Mouse (Mus musculus) hindbrain, embryonic 14.5 days (tissue): ENCODE measurements around the gene Nfic. TPM values are rescaled to one million over a fixed set of nuclear protein-coding genes. Genes with fewer than 3 reads are reported as not detected.

Source experiments
- ATAC-seq: fragments of 200-750 bp; cut with Nextera tagmentation; 2 replicates; pipeline ENCODE4 v1.8.0; 2017; ENCODE audit warnings: moderate number of reproducible peaks, mild to moderate bottlenecking, moderate TSS enrichment, moderate library complexity; ENCODE audit not compliant: low FRiP score
- DNase-seq: peaks from one replicate; pipeline ENCODE4 v3.0.0-alpha.2; 2015; ENCODE audit warnings: low spot score
- H3K27ac ChIP-seq: fragments of 300-500 bp; sonication (generic); 2 replicates; pipeline ENCODE4 v1.5.1; 2014; ENCODE audit warnings: mild to moderate bottlenecking, moderate library complexity
- H3K27me3 ChIP-seq: fragments of 300-500 bp; sonication (generic); 2 replicates; pipeline ENCODE4 v1.6.1; 2014; ENCODE audit warnings: mild to moderate bottlenecking, low read length, mixed read lengths; ENCODE audit not compliant: control insufficient read depth, insufficient read depth
- H3K36me3 ChIP-seq: fragments of 300-500 bp; sonication (generic); replicated peaks from 2 replicates; pipeline ENCODE4 v1.6.1; 2014; ENCODE audit not compliant: control insufficient read depth, insufficient read depth
- H3K4me1 ChIP-seq: fragments of 300-500 bp; sonication (generic); replicated peaks from 2 replicates; pipeline ENCODE4 v1.6.1; 2014; ENCODE audit warnings: antibody characterized with exemption, low read length, mixed read lengths; ENCODE audit not compliant: control insufficient read depth, insufficient read depth
- H3K4me2 ChIP-seq: fragments of 300-500 bp; sonication (generic); replicated peaks from 2 replicates; pipeline ENCODE4 v1.6.1; 2014; ENCODE audit warnings: mild to moderate bottlenecking, moderate library complexity
- H3K4me3 ChIP-seq: fragments of 300-500 bp; sonication (generic); replicated peaks from 2 replicates; pipeline ENCODE4 v1.5.1; 2014; ENCODE audit warnings: mild to moderate bottlenecking, low read length
- H3K9ac ChIP-seq: fragments of 300-500 bp; sonication (generic); 2 replicates; pipeline ENCODE4 v1.6.1; 2014
- H3K9me3 ChIP-seq: fragments of 300-500 bp; sonication (generic); 2 replicates; pipeline ENCODE4 v1.6.1; 2016; ENCODE audit warnings: low read length; ENCODE audit not compliant: control insufficient read depth
- WGBS: fragments of 180-500 bp; shearing (Covaris S2); extraction: QIAGEN DNeasy Blood & Tissue Kit; methylation state at CpG from one replicate; pipeline ENCODE4 v1.1.7; 2014; 5-methylcytosine and 5-hydroxymethylcytosine counted together
- polyA plus RNA-seq: library from polyadenylated mRNA; unstranded; fragments of >200 nt; fragmentation: Nextera tagmentation; extraction: Ambion mirVana; gene quantifications from 2 replicates; pipeline ENCODE4 v1.2.1, GENCODE M21; 2014

Gene Nfic
- polyA plus RNA-seq, 1 experiment from 2014 or later, result 25.8 TPM

DNA sequence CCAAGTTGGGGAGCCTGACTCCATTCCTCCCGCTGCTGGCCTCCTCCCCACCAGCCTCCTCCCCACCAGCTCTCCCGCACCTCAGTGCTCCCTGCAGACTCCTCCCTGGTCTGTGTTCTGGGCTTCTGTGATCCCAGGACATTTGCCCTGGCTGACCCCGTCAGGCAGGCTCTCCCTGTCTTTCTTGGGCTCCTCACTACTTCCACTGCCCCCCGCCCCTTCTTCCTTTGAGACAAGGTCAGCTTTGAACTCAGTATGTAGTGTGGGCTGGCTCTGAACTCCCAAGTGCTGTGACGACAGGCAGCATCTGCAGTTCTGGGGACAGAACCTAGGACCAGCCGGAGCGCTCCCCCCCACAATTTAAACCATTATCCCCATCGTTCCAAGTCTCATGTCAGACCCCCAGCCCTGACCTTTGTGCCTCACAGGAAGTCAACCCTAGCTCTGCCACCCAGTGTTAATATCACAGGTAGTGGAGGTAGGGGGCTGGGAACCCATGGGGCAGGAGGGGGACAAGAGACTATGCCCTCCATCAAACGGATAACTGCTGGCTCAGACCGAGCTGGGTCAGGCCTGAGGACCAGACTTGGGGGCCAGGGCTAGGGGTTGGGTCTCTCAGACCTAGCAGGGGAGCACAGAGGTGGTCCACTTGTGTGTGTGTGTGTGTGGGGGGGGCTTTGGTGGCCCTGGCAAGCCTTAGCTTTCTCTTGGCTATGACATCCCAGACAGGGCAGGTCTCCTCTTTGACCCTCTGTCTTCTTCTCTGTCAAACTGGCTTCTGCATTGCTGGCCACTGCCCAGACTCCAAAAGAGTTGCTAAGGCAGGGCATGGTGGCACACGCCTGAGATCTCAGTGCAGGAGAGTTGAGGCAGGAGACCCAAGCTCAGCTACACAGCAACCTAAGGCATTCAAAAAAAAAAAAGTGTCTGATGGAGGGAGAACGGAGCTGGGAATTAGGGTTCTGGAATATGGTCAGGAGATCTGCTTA, 37.9 kb downstream of the Nfic start:
- Histone ChIP-seq H3K4me3 (peak overlapping the region; percentile 13; the same call in 1 of the 2 replicates), H3K9me3 (no peaks in the 10 kb centered on the region), H3K27ac (peak overlapping the region; percentile 55; the same call in 1 of the 2 replicates), H3K4me1 (peaks cover 28% of the 10 kb centered on the region), H3K9ac (no peak overlapping the region), H3K36me3 (peaks cover 12% of the 10 kb centered on the region; the same call in 1 of the 2 replicates), H3K4me2 (peak overlapping the region; percentile 44), H3K27me3 (no peaks in the 10 kb centered on the region)
- 44% methylated on average over 12 of the region's 12 CpGs for WGBS
- ATAC-seq, result no peak
- DNase-seq, result no peak

DNA sequence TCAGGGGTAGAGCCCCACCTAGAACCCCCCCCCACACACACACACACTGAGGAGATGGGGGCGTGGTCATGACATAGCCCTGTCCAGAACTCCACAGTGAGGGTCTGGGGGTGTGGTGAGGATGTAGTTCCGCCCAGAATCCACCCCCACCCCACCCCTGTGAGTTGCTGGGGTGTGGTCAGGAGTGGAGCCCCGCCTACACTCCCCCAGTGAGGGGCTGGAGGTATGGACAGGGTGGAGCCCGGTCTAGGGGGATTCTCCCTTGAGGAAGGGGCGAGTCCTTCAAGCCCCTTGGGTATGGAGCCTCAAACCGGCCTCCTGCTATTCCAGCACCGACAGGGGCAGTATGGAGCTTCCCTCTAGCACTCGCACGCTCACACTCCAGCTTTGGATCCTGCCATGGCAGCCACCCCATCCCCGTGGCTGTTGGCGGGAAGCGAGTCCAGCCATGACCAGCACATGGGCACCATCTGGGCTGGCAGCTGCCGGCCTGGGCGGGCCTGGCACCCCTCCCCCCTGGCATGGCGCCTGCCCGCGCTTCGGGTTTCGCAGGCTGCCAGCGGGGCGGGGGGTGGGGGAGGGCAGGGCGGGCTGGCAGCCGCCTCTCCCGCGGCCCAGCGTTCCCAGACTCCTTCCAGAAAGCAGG, 38.7 kb downstream of the Nfic start:
- peaks cover 12% of the 10 kb centered on the region; the same call in 1 of the 2 replicates for H3K36me3 ChIP-seq
- H3K9ac ChIP-seq, result no peak overlapping the region
- peak overlapping the region; percentile 60 for H3K27ac ChIP-seq
- ATAC-seq, result peak; percentile 71; the same call in 1 of the 2 replicates
- no peaks in the 10 kb centered on the region for H3K27me3 ChIP-seq
- no peaks in the 10 kb centered on the region for H3K9me3 ChIP-seq
- peak; percentile 76 for DNase-seq
- H3K4me1 ChIP-seq, result peaks cover 36% of the 10 kb centered on the region
- 1% methylated on average over 20 of the region's 26 CpGs for WGBS
- H3K4me2 ChIP-seq, result peak overlapping the region; percentile 44
- peak overlapping the region; percentile 13; the same call in 1 of the 2 replicates for H3K4me3 ChIP-seq

DNA sequence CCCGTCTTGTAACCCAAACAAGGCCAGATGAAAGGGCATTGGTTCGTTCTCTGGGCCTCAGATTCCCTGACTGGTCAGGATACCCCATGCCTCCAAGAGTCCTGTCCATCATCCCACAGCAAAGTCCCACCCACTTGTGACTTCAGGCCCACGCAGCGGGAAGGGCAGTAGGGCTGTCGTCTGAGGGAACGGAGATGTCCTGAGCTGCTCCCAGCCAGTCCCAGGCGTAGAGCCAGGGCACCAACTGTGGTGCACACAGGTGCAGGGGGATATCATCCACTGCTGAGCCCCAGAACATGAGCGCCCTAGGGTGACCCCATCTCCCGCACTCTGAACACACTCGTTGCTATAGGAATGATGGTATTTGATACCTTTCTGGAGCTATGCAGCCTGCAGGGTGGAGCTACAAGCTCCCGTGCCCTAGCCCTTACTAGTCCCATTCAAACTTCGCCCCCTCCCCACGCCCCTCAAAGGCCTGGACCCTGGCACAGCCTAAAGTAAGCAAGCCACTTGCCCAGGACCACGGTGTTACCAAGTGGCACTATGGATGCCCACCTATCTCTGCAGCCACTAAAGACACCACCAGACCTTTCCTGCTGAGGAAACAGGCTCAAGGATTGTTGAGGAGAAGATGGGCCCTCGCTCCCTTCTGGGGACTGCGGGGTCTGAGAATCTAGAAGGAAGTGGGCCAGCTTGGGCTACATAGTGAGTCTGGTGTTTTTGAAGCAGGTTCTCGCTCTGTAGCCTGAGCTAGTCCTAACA, 39.7 kb downstream of the Nfic start:
- Histone ChIP-seq H3K9me3 (no peaks in the 10 kb centered on the region), H3K36me3 (peaks cover 12% of the 10 kb centered on the region; the same call in 1 of the 2 replicates), H3K9ac (no peak overlapping the region), H3K4me3 (no peak overlapping the region), H3K27me3 (no peaks in the 10 kb centered on the region), H3K4me1 (peaks cover 41% of the 10 kb centered on the region), H3K27ac (no peak overlapping the region), H3K4me2 (no peak overlapping the region)
- ATAC-seq (no peak), DNase-seq (no peak)
- WGBS, result 67% methylated on average over 17 of the region's 17 CpGs

- no peaks in the 10 kb centered on the region for H3K27me3 ChIP-seq
- 82% methylated on average over 5 of the region's 5 CpGs for WGBS
- H3K27ac ChIP-seq, result no peak overlapping the region; the same call in 1 of the 2 replicates
- DNase-seq (no peak), ATAC-seq (no peak)
- peaks cover 41% of the 10 kb centered on the region for H3K4me1 ChIP-seq
- H3K36me3 ChIP-seq, result peaks cover 9% of the 10 kb centered on the region; the same call in 1 of the 2 replicates
- H3K9me3 ChIP-seq, result no peaks in the 10 kb centered on the region
- H3K4me3 ChIP-seq, result no peak overlapping the region
- H3K4me2 ChIP-seq, result no peak overlapping the region
- H3K9ac ChIP-seq, result no peak overlapping the region
Observed at GRCm38 (mm10) chr10:81415146-81415545, 40.3 kb downstream of the Nfic start.

DNA sequence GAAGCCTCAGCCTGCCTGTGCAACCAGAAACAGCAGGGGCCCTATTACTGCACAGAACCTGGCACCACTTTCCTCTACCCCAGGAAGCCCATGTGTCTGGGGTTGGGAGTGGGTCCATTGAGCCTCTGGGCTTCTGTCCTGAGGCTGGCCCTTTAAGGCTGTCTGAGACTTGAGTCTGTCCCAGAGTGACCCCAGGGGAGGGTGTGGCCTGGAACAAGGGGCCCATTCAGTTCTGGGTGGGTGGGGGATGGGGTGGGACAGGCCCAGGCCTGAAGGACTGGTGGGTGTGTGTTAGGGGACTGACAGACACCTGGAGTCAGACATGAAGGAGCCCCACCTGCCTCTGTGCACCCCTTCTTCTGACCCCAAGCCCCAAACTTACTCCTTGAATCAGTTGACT, 40.8 kb downstream of the Nfic start:
- H3K9ac ChIP-seq, result no peak overlapping the region
- H3K27ac ChIP-seq, result no peak overlapping the region; the same call in 1 of the 2 replicates
- peaks cover 5% of the 10 kb centered on the region; the same call in 1 of the 2 replicates for H3K36me3 ChIP-seq
- no peaks in the 10 kb centered on the region for H3K27me3 ChIP-seq
- no peak for ATAC-seq
- no peaks in the 10 kb centered on the region for H3K9me3 ChIP-seq
- DNase-seq, result no peak
- H3K4me2 ChIP-seq, result no peak overlapping the region
- H3K4me3 ChIP-seq, result no peak overlapping the region
- H3K4me1 ChIP-seq, result peaks cover 41% of the 10 kb centered on the region

- Histone ChIP-seq H3K4me1 (peaks cover 37% of the 10 kb centered on the region), H3K4me3 (no peak overlapping the region), H3K4me2 (peak overlapping the region; percentile 29), H3K27me3 (peaks cover 4% of the 10 kb centered on the region; the same call in 1 of the 2 replicates), H3K9ac (no peak overlapping the region), H3K9me3 (no peaks in the 10 kb centered on the region), H3K27ac (no peak overlapping the region), H3K36me3 (no peaks in the 10 kb centered on the region; the same call in 1 of the 2 replicates)
- 34% methylated on average over 19 of the region's 26 CpGs for whole genome bisulfite sequencing
- DNase-seq (no peak), ATAC-seq (no peak)
Observed at GRCm38 (mm10) chr10:81413310-81414261, 41.8 kb downstream of the Nfic start.

DNA sequence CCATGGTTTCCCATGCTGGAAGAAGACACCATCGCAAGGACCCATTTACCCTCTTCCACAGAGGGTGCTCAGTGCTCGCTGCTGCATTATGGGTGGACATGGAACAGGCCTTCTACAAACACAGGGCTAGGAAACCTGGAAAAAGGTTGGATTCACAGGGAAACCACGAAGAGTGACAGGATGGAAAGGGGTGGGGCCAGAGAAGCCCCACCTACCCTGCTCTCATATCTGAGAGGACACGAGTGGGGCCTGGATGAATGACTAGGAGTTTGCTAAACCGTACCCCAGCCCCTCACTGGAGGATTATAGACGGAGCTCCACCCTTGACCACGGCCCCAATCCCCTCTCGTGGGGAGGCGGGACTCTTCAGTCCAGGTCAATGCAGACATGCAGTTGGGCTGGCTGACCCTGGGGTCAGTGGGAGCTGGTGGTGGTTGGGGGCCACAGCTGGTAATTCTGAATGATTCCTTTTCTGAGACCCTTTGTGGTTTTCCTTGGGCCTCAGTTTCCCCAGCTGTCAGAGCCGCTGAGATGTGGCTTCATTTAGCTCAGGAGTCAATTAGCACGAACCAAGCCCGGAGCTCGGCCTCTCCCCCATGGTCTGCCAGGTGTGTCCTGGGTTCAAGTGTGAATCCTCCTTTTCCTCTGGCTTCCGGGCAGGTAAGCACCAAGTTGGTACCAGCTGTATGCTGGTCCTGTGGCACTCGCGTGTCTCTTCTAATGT, 42.7 kb downstream of the Nfic start:
- Histone ChIP-seq H3K9ac (no peak overlapping the region), H3K27me3 (peaks cover 13% of the 10 kb centered on the region; the same call in 1 of the 2 replicates), H3K4me3 (no peak overlapping the region), H3K9me3 (no peaks in the 10 kb centered on the region), H3K4me1 (peaks cover 37% of the 10 kb centered on the region), H3K4me2 (no peak overlapping the region), H3K36me3 (peaks cover 8% of the 10 kb centered on the region), H3K27ac (0 out of 2 replicates have a peak overlapping the region, but pooled peaks have one; percentile 64)
- no peak for DNase-seq
- ATAC-seq, result no peak
- WGBS, result 78% methylated on average over 16 of the region's 16 CpGs
